Mouse (Mus musculus) forebrain, embryonic 10.5 days (tissue): ENCODE results near the gene Il4ra. TPM values are rescaled to one million over a fixed set of nuclear protein-coding genes. Genes with fewer than 3 reads are reported as not detected.

ENCODE experiments used
- DNase-seq: peaks from one replicate; pipeline ENCODE4 v3.0.0-alpha.2; 2017; ENCODE audit warnings: low spot score; ENCODE audit errors: extremely low spot score
- H3K27ac ChIP-seq: fragments of 300-500 bp; sonication (generic); 2 replicates; pipeline ENCODE4 v1.5.1; 2016; ENCODE audit warnings: mild to moderate bottlenecking
- H3K27me3 ChIP-seq: fragments of 300-500 bp; sonication (generic); 2 replicates; pipeline ENCODE4 v1.6.1; 2016; ENCODE audit warnings: mild to moderate bottlenecking; ENCODE audit not compliant: poor library complexity, severe bottlenecking
- H3K36me3 ChIP-seq: fragments of 300-500 bp; sonication (generic); replicated peaks from 2 replicates; pipeline ENCODE4 v1.6.1; 2016; ENCODE audit warnings: mild to moderate bottlenecking, moderate library complexity
- H3K4me1 ChIP-seq: fragments of 300-500 bp; sonication (generic); 2 replicates; pipeline ENCODE4 v1.6.1; 2016
- H3K4me3 ChIP-seq: fragments of 300-500 bp; sonication (generic); 2 replicates; pipeline ENCODE4 v1.5.1; 2016; ENCODE audit warnings: mild to moderate bottlenecking, moderate library complexity
- H3K9me3 ChIP-seq: fragments of 300-500 bp; sonication (generic); 2 replicates; pipeline ENCODE4 v1.6.1; 2016; ENCODE audit warnings: mild to moderate bottlenecking, moderate library complexity
- WGBS: fragments of 180-500 bp; shearing (Covaris S2); methylation state at CpG from one replicate; pipeline ENCODE4 v1.1.7; 2016; 5-methylcytosine and 5-hydroxymethylcytosine counted together
- polyA plus RNA-seq: library from polyadenylated mRNA; unstranded; fragments of >200 nt; fragmentation: Nextera tagmentation; extraction: Ambion mirVana; gene quantifications from 2 replicates; pipeline ENCODE4 v1.2.1, GENCODE M21; 2016

Il4ra gene
- polyA plus RNA-seq, 1 experiment from 2014 or later = 4.0 TPM

DNA sequence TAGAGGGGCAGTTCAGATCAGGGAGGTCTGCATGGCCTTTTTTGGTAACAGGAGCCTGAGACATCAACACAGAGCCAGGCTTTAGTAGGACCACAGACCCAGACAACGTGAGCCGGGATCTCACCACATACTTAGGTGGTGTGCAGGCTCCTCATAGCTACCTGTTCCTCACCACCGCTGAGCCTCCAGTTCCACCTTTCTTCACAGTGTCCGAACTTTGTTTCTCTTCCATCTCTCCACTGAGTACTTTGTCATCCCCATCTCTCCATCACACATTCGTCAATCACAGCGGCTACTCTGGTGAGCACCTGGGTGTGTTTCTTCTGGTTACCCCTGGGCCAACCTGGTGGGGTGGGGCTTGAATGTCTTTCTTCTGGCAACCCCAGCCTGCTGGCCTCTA is 24.7 kb upstream of the Il4ra start:
- 92% methylated on average over 6 of the region's 6 CpGs for WGBS
- Histone ChIP-seq H3K4me1 (no peaks in the 10 kb centered on the region), H3K36me3 (no peaks in the 10 kb centered on the region), H3K27me3 (no peaks in the 10 kb centered on the region), H3K9me3 (no peaks in the 10 kb centered on the region), H3K27ac (no peak overlapping the region), H3K4me3 (no peak overlapping the region)
- DNase-seq = no peak

DNA sequence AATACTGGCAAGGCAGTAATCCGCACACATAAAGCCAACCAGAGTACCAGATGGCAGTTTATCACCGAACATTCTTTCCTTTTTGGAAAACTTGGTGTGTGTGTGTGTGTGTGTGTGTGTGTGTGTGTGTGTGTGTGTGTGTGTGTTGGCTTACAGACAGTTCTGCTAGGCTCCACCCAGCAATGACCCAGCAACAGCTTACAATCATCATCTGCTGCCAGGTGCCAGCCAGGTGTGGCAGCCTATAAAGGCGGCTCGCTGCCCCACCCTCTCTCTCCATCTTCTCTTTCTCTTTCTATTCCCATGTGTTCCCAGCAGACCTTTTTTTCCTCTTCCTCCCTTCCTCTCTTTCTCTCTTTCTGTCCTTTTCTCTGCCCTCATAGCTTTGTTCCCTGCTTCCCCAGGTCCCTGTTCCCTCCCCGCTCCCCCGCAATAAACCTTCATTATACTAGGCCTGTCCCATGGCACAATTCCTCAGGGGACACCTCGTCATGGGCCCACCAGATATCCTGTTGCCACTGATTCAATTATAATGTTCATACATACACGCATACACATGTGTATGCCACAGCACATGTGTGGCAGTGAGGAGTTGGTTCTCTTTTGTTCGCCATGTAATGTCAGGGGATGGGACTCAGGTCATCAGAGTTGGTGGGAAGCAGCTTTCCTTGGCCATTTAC is 23.9 kb upstream of the Il4ra start:
- H3K27me3 ChIP-seq = no peaks in the 10 kb centered on the region
- DNase-seq = no peak
- no peaks in the 10 kb centered on the region for H3K4me1 ChIP-seq
- 89% methylated on average over 9 of the region's 9 CpGs for WGBS
- no peaks in the 10 kb centered on the region for H3K9me3 ChIP-seq
- H3K27ac ChIP-seq = no peak overlapping the region
- H3K36me3 ChIP-seq = no peaks in the 10 kb centered on the region
- H3K4me3 ChIP-seq = no peak overlapping the region

DNA sequence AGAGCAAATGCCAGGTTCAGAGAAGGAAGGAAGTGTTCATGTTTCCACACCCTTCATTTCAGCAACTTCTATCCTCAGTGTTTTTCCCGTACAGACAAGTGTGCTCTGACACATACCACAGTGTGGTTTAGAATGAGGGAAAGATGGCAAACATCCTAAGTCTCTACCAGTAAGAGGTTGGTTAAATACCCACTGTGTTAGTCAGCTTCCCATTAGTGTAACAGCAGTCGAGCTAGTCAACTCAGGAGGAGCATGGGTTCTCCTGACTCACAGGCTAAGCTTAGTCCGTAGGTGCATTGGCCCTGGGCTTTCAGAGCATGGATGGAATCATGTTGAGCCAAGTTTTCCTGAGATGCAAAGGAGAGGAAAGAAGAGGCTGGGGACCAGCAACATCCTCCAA is 12.6 kb upstream of the Il4ra start:
- Histone ChIP-seq H3K4me1 (peaks cover 11% of the 10 kb centered on the region), H3K9me3 (peaks cover 6% of the 10 kb centered on the region; the same call in 1 of the 2 replicates), H3K27ac (no peak overlapping the region), H3K4me3 (no peak overlapping the region), H3K36me3 (no peaks in the 10 kb centered on the region), H3K27me3 (peaks cover 34% of the 10 kb centered on the region)
- DNase-seq = no peak
- 94% methylated on average over 3 of the region's 3 CpGs for WGBS

DNA sequence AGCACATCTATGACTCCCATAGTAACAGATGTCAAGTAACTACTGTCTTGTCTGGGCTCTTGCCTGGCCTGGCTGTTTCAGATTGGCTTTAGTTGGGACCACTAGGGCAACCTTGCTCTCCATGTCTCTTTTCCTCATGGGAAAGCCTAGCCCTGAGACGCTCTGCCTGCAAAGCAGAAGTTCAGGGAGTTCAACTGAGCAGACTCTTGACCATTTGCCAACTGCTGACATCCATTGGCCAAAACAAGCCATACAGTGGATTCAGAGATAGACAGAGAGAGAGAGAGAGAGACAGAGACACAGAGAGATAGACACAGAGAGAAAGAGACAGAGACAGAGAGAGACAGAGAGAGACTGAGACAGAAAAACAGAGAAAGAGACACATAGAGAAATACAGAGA is 10.9 kb upstream of the Il4ra start:
- no peak for DNase-seq
- Histone ChIP-seq H3K9me3 (no peaks in the 10 kb centered on the region), H3K36me3 (no peaks in the 10 kb centered on the region), H3K4me1 (peaks cover 11% of the 10 kb centered on the region), H3K27ac (no peak overlapping the region), H3K27me3 (peaks cover 37% of the 10 kb centered on the region), H3K4me3 (no peak overlapping the region)
- 97% methylated on average over 1 of the region's 1 CpGs for WGBS

DNA sequence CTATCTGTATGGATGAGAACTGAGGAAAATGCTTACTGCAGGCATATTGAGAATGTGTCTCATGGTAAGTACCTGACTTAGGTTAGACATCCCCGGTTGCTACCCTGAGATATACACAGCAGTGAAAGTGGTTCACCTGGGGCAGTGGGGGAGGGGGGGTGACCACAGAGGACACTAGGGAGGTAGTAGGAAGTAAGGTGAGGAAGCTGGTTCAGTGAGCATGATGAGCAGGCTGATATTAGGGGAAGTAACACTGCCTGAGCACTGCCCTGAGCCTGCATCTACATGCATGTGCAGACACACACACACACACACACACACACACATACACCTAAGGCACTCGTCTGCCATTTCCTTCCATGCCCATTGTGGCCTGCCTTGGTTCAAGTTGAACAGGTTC is 10.1 kb upstream of the Il4ra start:
- Histone ChIP-seq H3K4me3 (no peak overlapping the region), H3K9me3 (no peaks in the 10 kb centered on the region), H3K4me1 (peaks cover 11% of the 10 kb centered on the region), H3K36me3 (no peaks in the 10 kb centered on the region), H3K27ac (no peak overlapping the region), H3K27me3 (peaks cover 37% of the 10 kb centered on the region)
- no peak for DNase-seq
- 79% methylated on average over 2 of the region's 2 CpGs for WGBS

DNA sequence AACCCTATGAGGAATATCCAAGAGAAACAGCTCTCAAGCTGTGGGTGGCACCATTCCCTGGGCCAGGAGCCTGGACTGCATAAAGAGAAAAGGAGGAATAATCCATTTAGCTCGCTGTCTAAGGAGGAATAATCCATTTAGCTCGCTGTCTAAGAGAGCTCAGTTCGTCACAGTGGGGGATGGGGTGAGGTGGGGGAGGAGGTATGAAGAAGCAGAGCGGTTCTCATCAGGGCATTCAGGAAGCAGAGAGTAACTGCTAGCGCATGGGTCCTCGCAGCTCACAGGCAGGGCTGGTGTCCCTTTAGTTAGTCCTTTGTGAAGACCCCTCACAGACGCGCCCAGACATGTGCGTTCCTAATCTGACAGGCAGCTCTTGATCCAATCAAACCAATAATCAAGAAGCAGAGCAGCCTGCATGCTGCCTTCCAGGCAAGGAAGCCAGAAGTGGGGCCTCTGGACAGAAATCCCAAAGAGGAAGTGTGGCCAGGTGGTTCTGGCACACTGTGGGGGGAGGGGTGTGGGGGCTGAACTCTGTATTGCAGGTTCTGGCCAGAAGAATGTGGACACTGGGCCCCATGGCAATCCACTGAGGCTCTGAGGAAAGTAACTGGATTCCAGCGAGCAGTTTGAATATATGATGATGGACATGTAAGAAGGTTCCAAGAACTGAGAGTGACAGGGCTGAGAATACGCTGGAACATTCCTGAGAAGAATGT is 9.4 kb upstream of the Il4ra start:
- Histone ChIP-seq H3K27ac (no peak overlapping the region), H3K9me3 (no peaks in the 10 kb centered on the region), H3K4me1 (peaks cover 11% of the 10 kb centered on the region), H3K36me3 (no peaks in the 10 kb centered on the region), H3K27me3 (peaks cover 37% of the 10 kb centered on the region), H3K4me3 (no peak overlapping the region)
- 49% methylated on average over 11 of the region's 11 CpGs for WGBS
- DNase-seq = no peak

DNA sequence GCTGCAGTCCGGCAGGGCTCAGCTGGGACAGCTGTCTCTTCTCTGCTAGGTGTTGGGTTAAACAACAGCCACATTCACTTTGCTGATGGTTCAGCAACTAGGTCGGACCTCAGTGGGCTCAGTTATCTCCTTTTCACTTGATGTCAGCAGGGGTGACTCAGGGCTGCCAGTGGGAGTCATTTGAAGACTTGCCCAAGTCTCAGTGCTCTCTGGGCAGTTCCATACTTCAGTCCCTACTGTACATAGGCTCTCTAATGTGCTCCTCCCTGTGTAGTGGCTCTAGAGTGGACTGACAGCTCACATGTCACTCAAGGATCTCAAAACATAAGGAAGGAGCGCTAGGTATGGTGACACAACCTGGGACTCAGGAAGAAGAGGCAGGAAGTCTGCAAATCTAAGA is 8.4 kb upstream of the Il4ra start:
- DNase-seq = no peak

DNA sequence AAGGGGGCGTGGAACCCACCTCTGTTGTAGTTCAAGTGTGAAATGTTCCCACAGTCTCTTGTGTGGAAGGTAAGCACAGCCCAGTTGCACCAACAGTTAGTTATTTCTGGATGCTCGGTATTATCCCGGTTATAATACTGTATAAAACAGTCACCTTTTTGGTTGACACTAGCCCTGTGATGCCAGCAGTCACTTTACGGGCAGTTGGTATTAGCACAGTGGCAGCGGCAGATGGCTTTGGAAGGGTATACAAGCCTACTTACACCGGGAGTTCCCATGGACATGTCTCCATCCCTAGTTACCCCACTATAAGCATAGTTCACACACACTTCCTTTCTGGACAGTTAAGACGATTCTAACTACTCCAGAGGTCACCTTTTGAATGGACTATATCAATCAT is 6.6 kb upstream of the Il4ra start:
- no peaks in the 10 kb centered on the region for H3K36me3 ChIP-seq
- WGBS = 92% methylated on average over 7 of the region's 7 CpGs
- no peak overlapping the region for H3K4me3 ChIP-seq
- peaks cover 15% of the 10 kb centered on the region for H3K4me1 ChIP-seq
- DNase-seq = no peak
- H3K27me3 ChIP-seq = peaks cover 51% of the 10 kb centered on the region
- no peaks in the 10 kb centered on the region for H3K9me3 ChIP-seq
- H3K27ac ChIP-seq = no peak overlapping the region

More for the DNA sequence above, 8.4 kb upstream of the Il4ra start:
- no peaks in the 10 kb centered on the region for H3K9me3 ChIP-seq
- 77% methylated on average over 3 of the region's 3 CpGs for WGBS
- peaks cover 11% of the 10 kb centered on the region for H3K4me1 ChIP-seq
- H3K27ac ChIP-seq = no peak overlapping the region
- H3K36me3 ChIP-seq = no peaks in the 10 kb centered on the region
- no peak overlapping the region for H3K4me3 ChIP-seq
- H3K27me3 ChIP-seq = peaks cover 37% of the 10 kb centered on the region

DNA sequence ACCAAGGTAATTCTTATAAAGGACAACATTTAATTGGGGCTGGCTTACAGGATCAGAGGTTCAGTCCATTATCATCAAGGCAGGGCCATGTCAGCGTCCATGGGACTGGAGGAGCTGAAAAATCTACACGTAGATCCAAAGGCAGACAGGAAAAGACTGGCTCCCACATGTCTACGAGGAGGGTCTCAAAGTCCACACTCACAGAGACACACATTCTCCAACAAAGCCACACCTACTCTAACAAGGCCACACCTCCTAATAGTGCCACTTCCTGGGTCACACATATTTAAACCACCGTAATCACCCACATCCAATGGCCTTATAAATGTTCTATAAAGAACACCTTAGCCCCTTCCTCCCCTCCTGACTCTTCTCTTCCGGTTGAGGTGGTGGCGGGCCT is 5.2 kb upstream of the Il4ra start:
- peaks cover 57% of the 10 kb centered on the region for H3K27me3 ChIP-seq
- H3K4me3 ChIP-seq = no peak overlapping the region
- H3K36me3 ChIP-seq = no peaks in the 10 kb centered on the region
- DNase-seq = no peak
- H3K9me3 ChIP-seq = no peaks in the 10 kb centered on the region
- WGBS = 90% methylated on average over 6 of the region's 6 CpGs
- peaks cover 18% of the 10 kb centered on the region for H3K4me1 ChIP-seq
- no peak overlapping the region for H3K27ac ChIP-seq

DNA sequence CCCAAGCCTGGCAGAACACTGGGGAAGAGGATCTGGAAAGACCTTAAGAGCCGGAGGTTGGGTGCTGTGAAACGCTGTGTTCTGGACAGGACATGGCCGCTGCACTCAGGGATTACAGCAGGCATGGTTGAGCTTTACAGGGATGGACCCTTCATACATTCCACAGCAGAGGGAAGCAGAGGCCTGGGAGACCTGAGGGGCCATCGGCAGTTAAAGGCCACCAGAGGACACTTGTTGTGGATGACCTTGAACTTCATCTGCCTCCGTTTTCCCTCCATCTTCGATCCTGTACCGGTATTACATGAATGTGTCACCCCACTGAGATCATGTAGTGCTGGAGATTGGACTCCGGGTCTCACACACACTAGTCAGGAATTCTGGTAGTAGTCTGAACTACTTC is 2.0 kb upstream of the Il4ra start:
- Histone ChIP-seq H3K4me1 (peaks cover 20% of the 10 kb centered on the region), H3K27me3 (peaks cover 57% of the 10 kb centered on the region), H3K36me3 (no peaks in the 10 kb centered on the region), H3K27ac (no peak overlapping the region), H3K4me3 (no peak overlapping the region), H3K9me3 (no peaks in the 10 kb centered on the region)
- WGBS = 87% methylated on average over 8 of the region's 8 CpGs
- no peak for DNase-seq

DNA sequence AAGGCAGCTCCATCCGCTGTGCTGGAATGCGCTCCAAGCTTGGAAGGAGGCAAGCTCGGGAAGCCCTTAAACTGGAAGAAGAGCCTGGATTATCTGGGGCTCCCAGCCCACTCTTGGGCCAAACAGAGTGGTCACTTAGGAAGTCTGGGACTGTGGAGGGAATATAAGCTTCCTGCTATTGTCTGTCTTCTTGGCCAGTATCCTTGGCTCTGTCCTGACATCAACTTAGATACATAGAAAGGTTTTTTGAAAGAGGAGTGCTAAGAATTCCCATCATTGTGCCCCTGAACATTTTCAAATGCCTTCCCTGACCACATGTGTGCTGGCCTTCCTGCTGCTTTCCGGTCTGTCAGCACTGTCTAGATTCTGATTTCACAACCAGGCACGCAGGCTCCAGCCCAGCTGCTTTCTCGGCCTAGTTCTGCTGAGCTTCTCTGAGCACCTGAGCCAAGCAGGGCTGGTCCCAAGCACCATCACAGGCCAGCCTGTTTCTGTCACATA is 989 bp upstream of the Il4ra start:
- no peak for DNase-seq
- H3K4me3 ChIP-seq = no peak overlapping the region
- H3K4me1 ChIP-seq = peaks cover 20% of the 10 kb centered on the region
- H3K27me3 ChIP-seq = peaks cover 63% of the 10 kb centered on the region
- H3K36me3 ChIP-seq = no peaks in the 10 kb centered on the region
- WGBS = 81% methylated on average over 6 of the region's 6 CpGs
- H3K9me3 ChIP-seq = no peaks in the 10 kb centered on the region
- no peak overlapping the region for H3K27ac ChIP-seq

DNA sequence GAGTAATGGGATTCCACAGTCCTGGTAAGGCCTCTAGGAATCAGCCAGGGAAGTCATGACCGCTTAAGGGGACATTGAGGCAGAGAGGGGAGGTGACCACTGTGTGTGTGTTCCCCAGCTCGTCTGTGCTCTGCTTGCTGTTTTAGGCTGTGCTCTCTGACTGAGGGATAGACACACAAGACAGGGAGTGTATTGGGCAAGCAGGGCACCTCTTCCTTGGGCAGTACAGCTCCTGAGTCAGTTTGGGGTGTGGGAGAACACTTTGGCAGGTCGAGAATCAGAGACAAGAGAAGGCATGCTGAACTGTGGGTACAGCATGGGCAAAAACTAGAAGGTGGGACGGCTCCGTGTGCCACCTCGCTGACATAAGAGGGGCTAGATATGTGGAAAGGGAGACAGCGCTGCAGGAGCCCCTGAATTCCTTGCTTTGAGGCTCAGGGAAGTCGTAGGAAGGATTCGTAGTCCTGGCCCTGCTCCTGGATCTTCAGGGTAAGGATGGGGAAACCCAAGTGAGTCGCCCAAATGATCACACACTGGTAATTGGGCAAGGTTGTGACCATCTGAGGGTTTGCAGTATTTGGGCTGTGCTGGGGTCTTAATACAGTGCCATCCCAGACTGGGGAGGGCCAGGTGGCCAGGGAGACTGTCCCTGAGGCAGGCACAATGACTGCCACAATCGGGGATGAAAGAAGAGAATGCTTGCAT is 1.1 kb downstream of the Il4ra start:
- H3K9me3 ChIP-seq = no peaks in the 10 kb centered on the region
- H3K4me1 ChIP-seq = peaks cover 25% of the 10 kb centered on the region
- peak overlapping the region; percentile 62 for H3K4me3 ChIP-seq
- WGBS = 76% methylated on average over 11 of the region's 11 CpGs
- H3K36me3 ChIP-seq = no peaks in the 10 kb centered on the region
- H3K27me3 ChIP-seq = peaks cover 63% of the 10 kb centered on the region
- no peak for DNase-seq
- H3K27ac ChIP-seq = peak overlapping the region; percentile 76; the same call in 1 of the 2 replicates
